Mouse (Mus musculus) kidney, adult 2 months (tissue): Measurements from ENCODE around the gene Snf8.

Experiments used
- CTCF ChIP-seq: fragments of 200-500 bp; conservative IDR thresholded peaks from 2 replicates; pipeline ENCODE4 v1.5.1; 2011; ENCODE audit warnings: low read depth, mild to moderate bottlenecking, control low read depth, low read length, moderate library complexity, mixed read lengths; ENCODE audit not compliant: insufficient read depth, insufficient read length
- POLR2A ChIP-seq: fragments of 200-500 bp; IDR thresholded peaks from one replicate; pipeline ENCODE4 v1.6.1; 2011; ENCODE audit warnings: low read depth, low read length, control low read depth

GRCm38 (mm10) chr11:95987854-95988447 lies 46.7 kb upstream of the Snf8 start:
- TF ChIP-seq CTCF (no peak), POLR2A (no peak)
